Mouse (Mus musculus) adrenal gland, adult 8-10 months (tissue): ENCODE data around the gene Gm28374. TPM values are rescaled to one million over a fixed set of nuclear protein-coding genes. Genes with fewer than 3 reads are reported as not detected.
"Not testable (repeated sequence)": the region's sequence is repeated elsewhere in the genome, so short reads cannot be mapped to it uniquely, and the experiment has no call there.

Experiments
- DNase-seq: peaks from one replicate; pipeline ENCODE4 v3.0.0; 2022
- total RNA-seq, 4 experiments: library from RNA; stranded (reverse); gene quantifications; 2 replicates each; pipeline ENCODE4 v1.2.4; 2022

The Gm28374 gene
- total RNA-seq, 4 experiments from 2014 or later = not detected

DNA sequence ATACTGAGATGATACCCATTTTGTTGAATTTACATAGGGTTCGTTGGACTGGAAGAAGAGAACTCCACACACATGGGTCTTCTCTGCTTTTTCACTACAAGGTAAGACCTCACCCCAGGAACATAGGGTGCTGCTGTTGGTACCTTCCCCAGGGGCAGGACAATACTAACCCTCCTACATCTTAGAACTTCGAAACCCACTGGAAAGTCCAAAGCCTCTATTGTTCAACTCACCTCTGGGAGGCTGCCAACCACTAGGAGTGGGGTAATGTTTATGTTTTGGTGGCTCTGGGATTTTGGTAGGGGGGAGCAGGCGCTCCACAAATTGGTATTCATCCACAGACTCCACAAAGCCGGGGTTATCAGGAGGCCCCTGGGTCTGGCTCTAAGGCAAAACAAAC, 25.4 kb downstream of the Gm28374 start:
- DNase-seq = no peak

DNA sequence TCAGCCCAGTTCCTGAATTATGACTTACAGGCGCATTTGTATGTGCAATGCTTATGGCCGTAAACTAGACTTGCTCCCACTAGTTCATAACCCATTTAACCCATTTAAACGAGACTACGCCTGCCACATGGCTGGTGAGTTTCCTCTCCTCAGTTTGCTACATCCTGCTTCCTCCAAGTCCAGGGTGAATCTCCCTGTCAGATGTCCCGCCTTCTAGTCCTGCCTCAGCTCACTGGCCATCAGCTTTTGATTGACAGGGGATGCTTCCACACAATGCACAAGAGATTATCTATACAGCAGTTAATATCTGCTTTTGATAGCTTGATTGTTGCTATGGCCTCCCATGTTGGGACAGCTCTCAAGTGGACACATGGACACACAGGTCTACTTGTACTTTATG, 27.8 kb downstream of the Gm28374 start:
- no peak for DNase-seq

DNA sequence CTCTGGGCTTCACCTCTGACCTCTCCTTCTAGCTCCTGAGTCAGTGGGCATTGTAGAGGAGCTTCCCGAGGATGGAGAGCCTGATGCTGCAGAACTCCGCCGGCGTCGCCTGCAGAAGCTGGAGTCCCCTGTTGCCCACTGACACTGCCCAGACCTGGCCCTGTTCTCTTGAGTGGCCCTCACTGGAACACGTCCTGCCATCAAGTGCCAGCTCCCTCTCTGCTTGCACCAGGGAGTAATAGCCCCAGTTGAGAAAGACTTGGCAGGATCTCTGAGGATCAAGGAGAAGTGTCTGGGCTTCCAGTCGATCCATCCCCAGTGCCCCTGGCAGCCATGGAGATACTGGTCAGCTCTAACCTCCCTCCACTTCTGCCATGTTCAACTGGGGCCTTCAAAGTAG, 29.5 kb downstream of the Gm28374 start:
- no peak for DNase-seq

DNA sequence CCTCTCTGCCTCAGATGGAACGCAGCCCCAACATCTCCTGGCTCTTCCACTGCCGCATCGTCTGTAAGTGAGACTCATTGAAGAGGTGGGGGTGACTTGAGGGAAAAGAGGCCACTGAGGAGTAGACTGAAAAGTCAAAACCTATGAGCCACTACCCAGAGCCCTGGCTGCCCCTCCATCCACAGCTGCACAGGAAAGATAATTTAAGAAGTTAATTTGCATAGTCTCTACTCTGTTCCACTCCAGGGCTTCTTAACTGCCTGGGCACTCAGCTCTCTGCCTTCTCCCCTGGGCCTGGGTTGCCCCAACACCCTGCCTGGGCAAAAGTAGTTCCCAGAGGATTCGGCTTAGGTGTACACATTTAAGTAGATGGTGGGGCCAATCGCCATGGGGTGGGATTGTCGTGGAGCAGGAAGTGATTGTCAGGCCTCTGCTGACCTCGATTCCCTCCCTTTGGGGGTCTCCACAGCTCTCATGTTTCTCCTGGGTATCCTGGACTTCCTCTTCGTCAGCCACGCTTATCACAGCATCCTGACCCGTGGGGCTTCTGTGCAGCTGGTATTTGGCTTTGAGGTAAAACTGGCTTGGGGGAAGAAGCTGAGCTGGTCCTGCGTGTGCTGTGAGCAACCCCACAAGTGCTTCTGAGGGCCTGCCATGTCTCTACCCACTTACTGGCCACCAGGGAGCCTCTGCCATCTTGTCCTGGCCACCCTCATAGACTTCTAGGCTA, 33.2 kb downstream of the Gm28374 start:
- DNase-seq = no peak

DNA sequence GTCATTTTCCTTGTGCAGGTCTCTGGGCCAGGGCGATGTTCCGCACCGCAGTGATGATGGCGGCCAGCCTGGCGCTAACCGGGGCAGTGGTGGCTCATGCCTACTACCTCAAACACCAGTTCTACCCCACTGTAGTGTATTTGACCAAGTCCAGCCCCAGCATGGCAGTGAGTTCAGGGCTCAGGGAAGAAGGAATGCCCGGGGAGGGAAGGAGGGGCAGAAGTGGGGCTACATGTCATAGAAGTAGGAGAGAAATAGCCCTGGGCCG, 34.2 kb downstream of the Gm28374 start:
- no peak for DNase-seq

DNA sequence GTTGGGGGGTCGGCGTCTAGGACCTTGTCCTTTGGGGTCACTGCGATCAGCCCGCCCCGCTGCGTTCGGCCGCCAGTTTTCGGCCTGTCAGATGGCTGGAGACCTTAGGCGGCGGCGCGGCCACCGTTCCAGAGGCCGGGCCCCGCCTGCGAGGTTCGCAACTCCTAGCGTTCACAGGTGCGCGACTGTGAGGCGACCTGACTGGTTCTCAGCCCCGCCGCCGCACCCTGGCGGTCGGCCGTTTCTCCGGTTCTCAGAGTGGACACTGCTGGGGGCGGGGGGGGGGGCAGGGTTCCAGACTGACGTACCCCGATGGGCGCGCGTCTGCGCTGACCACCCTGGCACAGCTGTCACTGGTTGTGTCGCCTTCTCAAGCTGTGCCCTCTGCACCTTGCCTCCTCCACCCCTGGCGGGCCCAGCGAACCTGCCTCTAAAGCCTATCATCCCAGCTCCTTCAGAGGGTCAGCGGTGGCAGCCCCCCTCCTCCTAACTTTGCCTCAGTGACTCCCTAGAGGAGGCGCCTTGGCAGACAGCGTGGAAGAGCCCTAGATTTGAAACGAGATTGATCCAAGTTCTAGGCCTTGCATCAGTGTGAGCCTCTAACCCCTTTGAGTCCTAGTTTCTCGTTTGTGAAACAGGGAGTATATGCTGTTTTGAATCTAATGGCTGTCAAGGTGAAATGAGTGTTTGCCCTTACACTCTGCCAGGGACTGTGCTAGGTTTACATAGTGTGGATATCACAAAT, 34.7 kb downstream of the Gm28374 start:
- DNase-seq = no peak

DNA sequence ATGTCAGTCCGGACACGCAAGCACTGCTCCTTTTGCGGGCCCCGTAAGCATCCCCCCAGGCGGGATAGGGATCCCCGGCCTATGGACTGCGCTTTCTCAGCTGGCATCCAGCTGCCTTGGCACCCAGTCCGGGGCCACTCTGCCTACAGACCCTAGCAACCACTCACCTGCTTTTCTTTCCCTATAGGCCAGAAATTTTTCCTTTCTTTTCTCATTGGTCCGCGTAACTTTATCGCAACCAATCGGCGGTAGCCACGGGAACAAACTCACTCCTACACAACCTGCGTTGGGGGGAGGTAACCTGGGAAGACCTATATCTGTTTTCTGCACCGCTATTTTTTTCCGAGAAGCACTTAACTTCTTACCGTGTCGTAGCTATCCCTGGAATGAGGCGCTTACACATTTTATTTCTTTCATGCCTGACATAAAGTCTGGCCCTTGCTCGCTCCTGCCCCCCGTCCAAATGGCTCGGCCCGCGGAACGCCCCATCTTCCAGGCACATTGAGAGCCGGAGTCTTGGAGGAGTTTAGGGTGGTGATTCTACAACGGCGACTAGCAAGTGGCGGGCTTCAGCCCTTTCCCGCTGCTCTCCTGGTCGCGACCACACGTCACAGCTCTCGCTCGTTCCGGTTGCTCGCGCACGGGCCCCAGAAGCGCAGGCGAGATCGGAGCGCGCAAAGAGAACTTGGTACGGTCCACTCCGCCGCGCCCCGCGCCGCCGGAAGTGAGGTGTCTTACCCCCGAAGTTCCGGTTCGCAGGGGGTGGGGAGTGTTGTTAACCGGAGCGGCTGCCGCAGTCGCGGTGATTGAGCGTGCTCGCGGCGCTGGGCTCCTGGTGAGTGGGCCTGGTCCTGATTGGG, 35.5 kb downstream of the Gm28374 start, which contains the start of gene Syvn1:
Gene Syvn1 (plus strand): TSS at position 283 of the 860 bp plus-strand sequence.
- peak; percentile 92 for DNase-seq

DNA sequence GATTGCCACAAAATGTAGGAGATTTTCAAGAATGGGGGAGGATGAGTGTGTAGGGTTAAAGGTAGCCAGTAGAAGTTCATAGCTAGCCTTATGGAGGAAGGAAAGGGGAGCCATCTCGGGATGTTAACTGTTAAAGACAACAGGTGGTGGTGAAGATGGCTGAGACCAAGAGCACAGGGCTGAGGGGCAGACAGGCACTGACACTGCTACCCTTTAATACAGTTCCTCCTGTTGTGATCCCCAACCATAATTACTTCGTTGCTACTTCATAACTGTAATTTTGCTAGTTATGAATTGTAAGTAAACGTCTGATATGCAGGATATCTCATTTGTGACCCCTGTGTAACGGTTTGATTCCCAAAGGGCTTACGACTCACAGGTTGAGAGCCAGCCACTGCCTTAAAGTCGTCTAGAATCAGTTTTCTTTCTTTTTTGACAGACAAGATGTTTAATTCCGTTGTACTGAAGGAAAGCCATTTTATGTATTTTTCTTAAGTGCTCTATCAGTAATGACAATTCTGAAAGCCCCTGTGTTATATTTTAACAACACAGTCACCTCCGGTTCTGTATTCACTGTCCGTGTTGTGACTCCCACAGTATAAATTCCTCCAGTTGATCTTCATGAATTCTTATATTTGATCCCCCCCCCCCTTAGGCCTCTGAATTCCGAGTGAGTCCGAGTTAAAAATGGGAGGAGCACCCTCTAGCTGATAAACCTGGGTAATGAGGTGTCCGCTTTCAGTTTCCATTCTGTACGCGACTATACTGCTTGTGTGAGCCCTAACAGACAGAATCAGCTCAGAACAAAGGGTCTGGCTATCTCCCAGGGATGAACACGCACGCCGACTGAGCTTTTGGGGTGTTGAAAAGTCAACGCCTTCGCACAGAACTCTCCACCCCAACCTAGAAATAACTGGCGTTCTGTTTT, 36.4 kb downstream of the Gm28374 start:
- DNase-seq = no peak

DNA sequence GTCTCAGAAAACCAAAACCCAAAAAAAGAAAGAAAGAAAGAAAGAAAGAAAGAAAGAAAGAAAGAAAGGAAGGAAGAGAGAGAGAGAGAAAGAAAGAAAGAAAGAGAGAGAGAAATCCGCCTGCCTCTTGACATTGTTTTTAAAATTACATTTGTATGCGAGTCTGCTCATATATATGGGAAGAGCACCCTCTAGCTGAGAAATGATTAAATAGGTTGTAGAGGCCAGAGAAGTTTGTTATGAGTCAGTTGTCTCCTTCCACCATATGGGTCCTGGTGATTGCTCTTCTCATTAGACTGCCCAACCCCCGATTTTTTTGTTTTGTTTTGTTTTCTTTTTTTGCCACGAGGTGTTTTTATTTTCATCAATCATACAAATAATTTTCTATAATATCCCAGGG, 38.0 kb downstream of the Gm28374 start:
- not testable (repeated sequence) for DNase-seq

DNA sequence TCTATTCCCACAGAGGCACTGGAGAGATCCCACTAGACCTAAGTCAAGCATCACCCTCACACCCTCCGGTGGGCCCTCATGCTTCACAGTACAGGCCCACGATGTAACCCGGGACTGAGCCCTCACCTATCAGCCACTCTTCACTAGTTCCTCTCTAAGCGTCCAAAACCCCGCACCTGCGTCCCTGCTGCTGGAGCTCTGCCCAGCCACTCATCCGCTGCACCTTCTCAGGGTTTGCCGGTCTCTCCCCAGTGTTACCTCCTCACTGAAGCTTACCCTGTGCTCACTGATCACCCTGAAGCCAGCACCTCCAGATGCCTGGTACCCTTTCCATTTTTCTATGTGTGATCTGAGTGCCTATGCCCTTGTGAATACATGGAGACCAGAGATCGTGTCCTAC, 39.8 kb downstream of the Gm28374 start:
- no peak for DNase-seq

DNA sequence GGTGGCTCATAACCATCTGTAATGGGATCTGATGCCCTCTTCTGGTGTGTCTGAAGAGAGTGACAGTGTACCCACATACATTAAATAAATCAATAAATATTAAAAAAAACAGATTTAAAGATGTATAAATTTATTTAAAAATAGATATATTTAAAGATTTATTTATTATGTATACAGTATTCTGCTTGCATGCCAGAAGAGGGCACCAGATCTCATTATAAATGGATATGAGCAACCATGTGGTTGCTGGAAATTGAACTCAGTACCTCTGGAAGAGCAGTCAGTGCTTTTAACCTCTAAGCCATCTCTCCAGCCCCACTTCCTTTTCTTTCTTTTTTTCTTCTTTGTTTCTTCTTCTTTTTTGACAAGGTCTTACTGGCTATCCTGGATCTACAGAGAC, 42.1 kb downstream of the Gm28374 start:
- DNase-seq = no peak

DNA sequence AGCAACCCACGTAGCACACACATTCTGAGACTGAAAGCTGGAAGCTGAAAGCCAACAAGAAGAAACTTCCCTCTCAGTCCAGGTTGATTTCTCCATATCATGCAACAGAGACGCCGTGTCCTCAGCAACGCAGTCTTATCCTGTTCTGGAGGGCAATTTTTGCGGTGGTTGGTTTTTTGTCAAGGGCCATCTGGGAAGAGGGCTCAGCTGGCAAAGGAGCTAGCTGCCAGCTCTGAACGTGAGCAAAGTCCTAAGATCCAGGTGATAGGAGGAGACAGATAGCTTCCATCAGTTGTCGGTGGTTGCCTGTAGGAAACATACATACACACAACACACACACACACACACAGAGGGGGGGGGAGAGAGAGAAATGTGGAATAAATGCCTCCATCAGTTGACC, 43.7 kb downstream of the Gm28374 start:
- no peak for DNase-seq

DNA sequence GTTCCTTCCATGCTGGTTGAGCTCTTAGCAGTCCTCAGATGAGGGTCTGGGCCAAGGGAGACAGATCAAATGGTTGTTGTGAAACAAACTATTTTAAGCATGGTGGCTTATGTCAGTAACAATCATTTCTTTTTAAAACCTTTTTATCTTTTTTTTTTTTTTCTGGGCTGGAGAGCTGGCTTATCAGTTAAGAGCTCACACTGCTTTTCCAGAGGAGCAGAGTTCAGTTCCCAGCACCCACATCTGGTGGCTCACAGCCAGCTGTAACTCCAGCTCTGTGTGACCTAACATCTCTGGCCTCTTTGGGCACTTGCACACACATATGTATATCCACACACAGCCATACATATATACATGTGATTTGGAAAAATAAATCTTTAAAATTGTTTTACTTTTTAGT, 44.4 kb downstream of the Gm28374 start:
- DNase-seq = no peak

DNA sequence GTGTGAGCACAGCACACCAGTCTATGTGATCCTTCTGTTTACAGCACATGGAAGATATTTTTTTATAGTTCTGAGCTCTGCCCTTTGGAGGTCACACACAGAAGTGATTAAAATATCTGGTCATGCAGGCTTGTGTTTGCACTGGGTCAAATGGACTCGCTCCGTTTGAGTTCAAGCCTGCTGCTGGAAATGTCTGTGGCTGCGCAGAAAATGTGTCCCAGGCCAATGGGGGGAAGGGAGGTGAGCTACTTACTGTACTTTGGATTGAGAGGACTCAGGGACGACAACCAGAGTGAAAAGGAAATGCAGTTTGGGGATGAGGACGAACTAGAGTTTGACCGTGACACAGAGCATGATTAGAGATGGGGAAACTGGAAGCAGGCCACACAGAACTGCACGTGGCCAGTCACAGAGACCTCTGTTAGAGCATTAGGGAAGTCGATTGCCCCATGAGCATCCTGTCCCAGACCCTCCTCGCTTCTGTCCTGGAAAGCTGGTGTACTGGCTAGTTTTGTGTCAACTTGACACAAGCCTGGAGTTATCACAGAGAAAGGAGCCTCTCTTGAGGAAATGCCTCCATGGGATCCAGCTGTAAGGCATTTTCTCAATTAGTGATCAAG, 46.0 kb downstream of the Gm28374 start:
- no peak for DNase-seq

DNA sequence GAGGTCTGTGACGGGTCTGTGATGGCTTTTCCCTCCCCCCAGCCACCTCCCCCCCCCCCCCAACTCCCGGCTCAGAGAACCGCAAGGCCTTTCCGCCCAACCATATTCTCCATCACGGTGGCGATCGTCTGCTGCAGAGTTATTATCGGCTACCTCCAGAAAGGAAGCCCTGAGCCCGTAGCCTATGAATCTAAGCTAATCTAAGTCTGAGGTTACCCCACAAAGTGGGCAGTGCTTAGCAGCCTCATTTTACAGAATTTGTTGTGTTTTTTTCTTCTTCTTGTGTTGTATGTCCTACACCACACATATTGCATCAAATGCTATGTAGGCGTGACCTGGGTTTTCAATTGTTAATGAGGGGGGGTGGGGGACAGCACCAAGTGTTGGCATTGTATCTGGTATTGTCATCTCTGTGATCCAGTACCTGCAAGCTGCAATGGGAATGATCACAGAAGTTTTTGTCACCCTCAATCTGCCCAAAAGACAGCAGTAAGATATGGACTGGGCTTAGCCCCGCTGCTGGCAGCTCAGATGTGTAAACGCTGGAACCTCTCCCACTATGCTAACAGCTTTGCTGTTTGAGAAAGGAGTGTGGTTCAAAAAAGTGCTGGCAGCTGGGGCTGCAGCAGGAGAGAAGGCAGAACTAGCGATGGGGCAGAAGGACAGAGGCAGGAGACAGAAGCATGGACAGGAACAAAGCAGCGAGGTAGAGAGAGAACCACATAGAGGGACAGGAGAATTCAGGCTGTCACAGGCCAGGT, 51.4 kb downstream of the Gm28374 start:
- no peak for DNase-seq

DNA sequence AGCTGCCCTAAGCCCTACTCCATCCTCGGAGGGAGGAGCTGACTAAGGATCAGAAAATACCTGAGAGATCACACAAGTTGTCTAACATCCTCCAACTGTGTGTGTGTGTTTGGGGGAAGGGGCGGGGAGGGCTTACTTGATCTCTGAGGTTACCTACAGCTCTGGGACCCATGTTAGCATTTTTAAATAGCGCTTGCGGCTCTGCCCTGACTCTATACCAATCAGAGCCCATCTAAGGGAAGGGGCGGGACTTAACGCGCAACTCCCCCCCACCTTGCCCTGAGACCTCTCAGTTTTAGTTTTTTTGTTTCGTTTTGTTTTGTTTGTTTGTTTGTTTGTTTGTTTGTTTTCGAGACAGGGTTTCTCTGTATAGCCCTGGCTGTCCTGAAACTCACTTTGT, 52.6 kb downstream of the Gm28374 start:
- no peak for DNase-seq

DNA sequence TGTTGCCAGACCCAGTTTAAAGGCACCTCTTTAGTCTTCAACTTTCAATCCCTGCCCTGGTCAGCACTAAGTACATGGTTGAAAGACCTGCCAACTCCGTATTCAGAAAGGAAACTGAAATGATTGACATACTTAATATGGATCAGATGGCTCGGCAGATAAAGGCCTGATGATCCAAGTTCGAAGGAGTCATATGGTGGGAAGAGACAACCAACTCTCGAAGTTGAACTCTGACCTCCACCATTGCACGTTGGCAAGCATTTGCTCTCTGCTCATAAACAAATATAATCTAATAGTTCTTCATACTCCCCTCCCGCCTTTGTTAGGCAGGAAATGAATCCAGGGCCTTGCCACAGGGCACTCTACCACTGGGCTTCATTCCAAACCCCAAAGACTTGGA, 53.1 kb downstream of the Gm28374 start:
- no peak for DNase-seq
